In genomic region chr11:111363363-111363762, GRCm38 (mm10) we compare ENCODE assay signal across 16 mouse cellular contexts.
"Had no signal": no experiment of that assay in that cellular context is flagged by ENCODE, and none has a peak within 500 bp of the region (broad histone marks: within the 10 kb centered on the region; RNA-seq: fewer than 3 reads in every experiment).

No protein-coding gene starts in this region.

- DNase-seq: liver, postnatal 0 days; lung, adult 2 months; right cerebral cortex, postnatal 14 days; thymus, adult 2 months; thymus, postnatal 25 days; thymus, postnatal 4 days had no signal

- ATAC-seq: liver, postnatal 0 days; lung, postnatal 0 days; midbrain, embryonic 13.5 days; midbrain, embryonic 15.5 days had no signal

- H3K4me2 ChIP-seq: liver, embryonic 15.5 days; midbrain, embryonic 11.5 days; midbrain, embryonic 13.5 days; midbrain, embryonic 15.5 days; neural tube, embryonic 12.5 days; stomach, embryonic 15.5 days had no signal

- H3K36me3 ChIP-seq: liver, embryonic 15.5 days; midbrain, embryonic 13.5 days; midbrain, embryonic 15.5 days; neural tube, embryonic 12.5 days; stomach, embryonic 15.5 days had no signal

- H3K4me3 ChIP-seq: liver, embryonic 15.5 days; megakaryocyte, embryonic 14.5 days; midbrain, embryonic 13.5 days; midbrain, embryonic 15.5 days; neural tube, embryonic 12.5 days; stomach, embryonic 15.5 days had no signal

- H3K9ac ChIP-seq: liver, embryonic 15.5 days; liver, postnatal 0 days; midbrain, embryonic 13.5 days; midbrain, embryonic 15.5 days; neural tube, embryonic 12.5 days; stomach, embryonic 15.5 days had no signal

- H3K27me3 ChIP-seq: liver, embryonic 15.5 days; megakaryocyte, embryonic 14.5 days; midbrain, embryonic 13.5 days; midbrain, embryonic 15.5 days; neural tube, embryonic 12.5 days; stomach, embryonic 15.5 days had no signal

- H3K27ac ChIP-seq: liver, embryonic 15.5 days; macrophage; midbrain, embryonic 13.5 days; midbrain, embryonic 15.5 days; neural tube, embryonic 12.5 days; stomach, embryonic 15.5 days; stomach, postnatal 0 days had no signal

- H3K9me3 ChIP-seq: liver, embryonic 15.5 days; midbrain, embryonic 13.5 days; midbrain, embryonic 15.5 days; neural tube, embryonic 12.5 days; stomach, embryonic 15.5 days had no signal

- H3K4me1 ChIP-seq: liver, embryonic 15.5 days; megakaryocyte, embryonic 14.5 days; midbrain, embryonic 13.5 days; midbrain, embryonic 15.5 days; neural tube, embryonic 12.5 days; stomach, embryonic 15.5 days had no signal
